Mouse (Mus musculus): ENCODE measurements around the gene A530032D15Rik. TPM values are rescaled to one million over a fixed set of nuclear protein-coding genes. Genes with fewer than 3 reads are reported as not detected.
"Not testable (repeated sequence)": the region's sequence is repeated elsewhere in the genome, so short reads cannot be mapped to it uniquely, and the experiment has no call there.

Gene A530032D15Rik
- polyA plus RNA-seq, 1 experiment from 2014 or later = 0.11 TPM

DNA sequence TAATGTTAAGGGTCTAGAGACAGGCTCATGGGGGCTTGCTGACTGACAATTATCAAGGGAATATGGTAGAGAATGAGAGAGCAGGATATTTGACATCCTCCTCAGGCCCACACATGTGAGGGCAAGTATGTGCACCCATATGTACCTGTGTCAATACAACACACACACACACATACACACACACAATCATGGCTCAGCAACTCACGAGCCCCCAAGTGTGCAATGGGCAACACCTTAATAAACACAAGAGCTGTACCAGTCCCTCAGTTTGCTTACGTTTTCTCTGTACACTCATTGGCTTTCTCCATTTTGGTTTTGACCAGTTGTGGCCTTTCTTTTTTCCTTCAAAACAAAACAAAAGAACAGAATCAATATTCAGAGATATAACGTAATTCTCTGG is 24.9 kb downstream of the A530032D15Rik start:
- H3K27ac ChIP-seq (ENCODE audit: low read length); H3K9me3 ChIP-seq (ENCODE audit: low read length); H3K36me3 ChIP-seq (ENCODE audit: insufficient read depth, low read length); H3K4me2 ChIP-seq (replicated peaks; ENCODE audit: low read depth, low read length); H3K27me3 ChIP-seq (replicated peaks; ENCODE audit: insufficient read depth, low read length); H3K4me3 ChIP-seq (ENCODE audit: low read depth, low read length); H3K4me1 ChIP-seq (ENCODE audit: insufficient read depth, low read depth, low read length); ATAC-seq; H3K9ac ChIP-seq (replicated peaks; ENCODE audit: low read depth); DNase-seq (ENCODE audit: low spot score): not testable (repeated sequence)
- 55% methylated on average over 2 of the region's 3 CpGs for WGBS

GRCm38 (mm10) chr1:85073099-85073498 is 36.6 kb downstream of the A530032D15Rik start:
- H3K27ac ChIP-seq (ENCODE audit: low read length); H3K4me1 ChIP-seq (ENCODE audit: insufficient read depth, low read depth, low read length); H3K36me3 ChIP-seq (ENCODE audit: insufficient read depth, low read length); H3K9ac ChIP-seq (replicated peaks; ENCODE audit: low read depth); DNase-seq (ENCODE audit: low spot score); ATAC-seq; H3K4me2 ChIP-seq (replicated peaks; ENCODE audit: low read depth, low read length); H3K27me3 ChIP-seq (replicated peaks; ENCODE audit: insufficient read depth, low read length); H3K9me3 ChIP-seq (ENCODE audit: low read length); H3K4me3 ChIP-seq (ENCODE audit: low read depth, low read length): not testable (repeated sequence)
- WGBS = 47% methylated on average over 3 of the region's 3 CpGs

DNA sequence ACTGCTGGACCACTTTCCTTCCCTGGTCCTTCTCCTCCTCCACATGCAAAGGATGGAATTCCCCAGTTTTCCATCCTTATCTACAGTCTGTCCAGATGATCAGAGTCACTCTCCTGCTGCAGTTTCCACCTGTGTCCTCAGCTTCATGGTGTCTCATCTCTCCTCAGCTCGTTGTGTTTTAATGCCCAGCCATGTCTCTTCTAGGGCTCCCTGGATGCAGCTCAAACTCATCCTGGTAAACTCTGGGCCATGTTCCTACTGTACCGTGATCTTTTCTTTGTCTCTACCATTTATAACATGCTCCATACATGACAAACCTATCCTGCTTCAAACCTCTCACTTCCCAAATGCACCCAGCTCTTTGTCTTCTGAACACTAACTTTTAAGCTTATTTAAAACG is 38.0 kb downstream of the A530032D15Rik start:
- H3K36me3 ChIP-seq (ENCODE audit: insufficient read depth, low read length); H3K27me3 ChIP-seq (replicated peaks; ENCODE audit: insufficient read depth, low read length); ATAC-seq; H3K9ac ChIP-seq (replicated peaks; ENCODE audit: low read depth); H3K4me1 ChIP-seq (ENCODE audit: insufficient read depth, low read depth, low read length); H3K4me3 ChIP-seq (ENCODE audit: low read depth, low read length); H3K4me2 ChIP-seq (replicated peaks; ENCODE audit: low read depth, low read length); H3K9me3 ChIP-seq (ENCODE audit: low read length); H3K27ac ChIP-seq (ENCODE audit: low read length): not testable (repeated sequence)
- peak; percentile 2 for DNase-seq (ENCODE audit: low spot score)
- WGBS = 43% methylated on average over 3 of the region's 3 CpGs

DNA sequence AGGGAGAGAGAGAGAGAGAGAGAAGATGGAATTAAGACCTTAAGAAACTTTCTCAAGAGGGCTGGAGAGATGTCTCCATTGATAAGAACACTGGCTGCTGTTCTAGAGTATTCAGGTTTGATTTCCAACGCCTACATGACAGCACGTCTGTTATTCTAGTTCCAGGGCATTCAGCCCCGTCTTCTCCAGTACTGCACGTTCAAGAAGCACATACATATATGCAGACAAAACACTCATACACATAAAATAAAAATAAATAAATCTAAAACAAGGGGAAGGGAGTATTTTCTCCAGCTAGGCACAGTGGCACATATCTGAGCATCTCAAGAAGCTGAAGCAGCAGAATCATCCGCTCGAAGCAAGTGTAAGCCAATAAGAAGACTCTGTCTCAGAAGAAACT is 73.9 kb downstream of the A530032D15Rik start:
- H3K36me3 ChIP-seq (ENCODE audit: insufficient read depth, low read length); ATAC-seq; H3K4me3 ChIP-seq (ENCODE audit: low read depth, low read length); H3K27ac ChIP-seq (ENCODE audit: low read length); H3K9ac ChIP-seq (replicated peaks; ENCODE audit: low read depth); H3K27me3 ChIP-seq (replicated peaks; ENCODE audit: insufficient read depth, low read length); H3K4me1 ChIP-seq (ENCODE audit: insufficient read depth, low read depth, low read length); H3K4me2 ChIP-seq (replicated peaks; ENCODE audit: low read depth, low read length); H3K9me3 ChIP-seq (ENCODE audit: low read length): not testable (repeated sequence)
- 62% methylated on average over 4 of the region's 6 CpGs for WGBS
- DNase-seq (ENCODE audit: low spot score) = peak; percentile 2

DNA sequence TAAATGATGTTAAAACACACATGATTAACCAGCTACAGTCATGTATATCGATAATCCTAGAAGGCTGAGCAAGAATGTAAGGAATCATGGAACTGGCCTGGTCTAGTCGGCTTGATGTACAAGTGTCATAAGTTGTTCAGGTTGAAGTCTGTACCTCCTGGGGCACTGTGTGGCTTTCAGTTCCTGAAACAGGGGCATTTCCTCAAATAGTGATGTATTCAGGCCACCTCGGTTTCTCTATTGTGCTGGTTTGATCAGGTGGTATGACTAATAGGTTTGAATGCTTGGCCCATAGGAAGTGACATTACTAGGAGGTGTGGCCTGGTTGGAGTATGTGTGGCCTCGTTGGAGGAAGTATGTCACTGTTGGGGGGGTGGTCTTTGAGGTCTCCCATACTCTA is 75.3 kb downstream of the A530032D15Rik start:
- WGBS = 65% methylated on average over 3 of the region's 4 CpGs
- H3K27ac ChIP-seq (ENCODE audit: low read length); H3K27me3 ChIP-seq (replicated peaks; ENCODE audit: insufficient read depth, low read length); ATAC-seq; H3K4me1 ChIP-seq (ENCODE audit: insufficient read depth, low read depth, low read length); H3K4me3 ChIP-seq (ENCODE audit: low read depth, low read length); H3K36me3 ChIP-seq (ENCODE audit: insufficient read depth, low read length); H3K9ac ChIP-seq (replicated peaks; ENCODE audit: low read depth); H3K4me2 ChIP-seq (replicated peaks; ENCODE audit: low read depth, low read length); H3K9me3 ChIP-seq (ENCODE audit: low read length); DNase-seq (ENCODE audit: low spot score): not testable (repeated sequence)

DNA sequence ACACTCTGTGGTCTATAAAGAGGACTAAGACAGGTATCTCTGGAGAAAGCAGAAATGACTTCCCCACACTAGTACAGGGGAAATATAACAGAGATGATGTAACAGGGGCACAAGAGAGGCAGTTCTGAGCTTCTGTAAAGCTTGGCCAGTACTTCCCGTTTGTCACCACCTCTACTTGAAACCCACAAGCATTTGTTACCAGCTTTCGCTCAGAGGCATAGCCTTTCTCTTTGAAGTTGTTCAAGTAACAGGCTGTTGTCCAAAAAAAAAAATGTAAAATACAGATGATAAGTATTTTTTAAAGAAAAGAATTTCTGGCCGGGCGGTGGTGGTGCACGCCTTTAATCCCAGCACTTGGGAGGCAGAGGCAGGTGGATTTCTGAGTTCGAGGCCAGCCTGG is 76.0 kb downstream of the A530032D15Rik start:
- H3K27ac ChIP-seq (ENCODE audit: low read length); H3K4me3 ChIP-seq (ENCODE audit: low read depth, low read length); H3K4me2 ChIP-seq (replicated peaks; ENCODE audit: low read depth, low read length); H3K9ac ChIP-seq (replicated peaks; ENCODE audit: low read depth); DNase-seq (ENCODE audit: low spot score); ATAC-seq; H3K36me3 ChIP-seq (ENCODE audit: insufficient read depth, low read length); H3K27me3 ChIP-seq (replicated peaks; ENCODE audit: insufficient read depth, low read length); H3K9me3 ChIP-seq (ENCODE audit: low read length); H3K4me1 ChIP-seq (ENCODE audit: insufficient read depth, low read depth, low read length): not testable (repeated sequence)
- WGBS = 86% methylated on average over 4 of the region's 6 CpGs

Other genes with a start within 250 kb of the A530032D15Rik start
- gene Slc16a14, start 174.7 kb downstream of the A530032D15Rik start, polyA plus RNA-seq (2015; fragmentation: Nextera tagmentation; extraction: Ambion mirVana) = 0.04 TPM in 1 of 2 replicates, not detected in the other
- gene Gm10553, start 9.7 kb downstream of the A530032D15Rik start, polyA plus RNA-seq (2015; fragmentation: Nextera tagmentation; extraction: Ambion mirVana) = not detected in 2 replicates
- 0.72 and 1.1 TPM in 2 replicates for gene C130026I21Rik, start 160.7 kb upstream of the A530032D15Rik start, polyA plus RNA-seq (2015; fragmentation: Nextera tagmentation; extraction: Ambion mirVana)

All from lung, postnatal 0 days (tissue).